Mouse (Mus musculus): ENCODE results near the gene Ly6g6c. TPM values are rescaled to one million over a fixed set of nuclear protein-coding genes. Genes with fewer than 3 reads are reported as not detected.

Ly6g6c gene
- polyA plus RNA-seq, 1 experiment: 1.6 TPM

DNA sequence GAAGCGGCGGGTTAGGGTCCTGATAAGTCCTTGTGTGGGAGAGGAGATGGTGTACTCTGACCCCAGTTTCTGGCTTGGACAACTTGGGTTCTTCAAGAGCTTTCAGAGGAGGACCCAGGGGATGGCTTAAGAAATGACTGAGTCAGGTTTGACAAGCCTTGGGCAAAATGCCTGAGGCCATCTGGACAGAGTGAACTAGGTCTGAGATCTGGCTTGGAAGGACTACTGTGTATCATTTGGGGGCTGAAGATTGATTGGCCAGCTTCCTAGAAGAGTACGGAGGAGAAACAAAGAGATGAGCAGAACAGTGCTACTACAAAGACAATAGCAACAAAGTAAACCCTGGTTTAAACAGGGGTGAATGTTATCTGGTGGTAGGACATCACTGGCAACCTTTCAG, 1.7 kb upstream of the Ly6g6c start:
- no peaks in the 10 kb centered on the region; the same call in 1 of the 2 replicates for H3K4me1 ChIP-seq (ENCODE audit: control insufficient read depth, insufficient read depth, low read length)
- H3K27ac ChIP-seq (ENCODE audit: control insufficient read depth, insufficient read depth, low read depth, low read length, poor library complexity): no peak overlapping the region
- WGBS: 77% methylated on average over 3 of the region's 3 CpGs
- no peak overlapping the region for H3K4me3 ChIP-seq (replicated peaks; ENCODE audit: control insufficient read depth, low read depth, low read length)
- TF ChIP-seq POLR2A (IDR thresholded peaks at IDR 0.05; ENCODE audit: borderline replicate concordance, control insufficient read depth, low read depth, low read length) (no peak), CTCF (IDR thresholded peaks at IDR 0.05; ENCODE audit: control insufficient read depth, insufficient read depth, low read length) (no peak)

DNA sequence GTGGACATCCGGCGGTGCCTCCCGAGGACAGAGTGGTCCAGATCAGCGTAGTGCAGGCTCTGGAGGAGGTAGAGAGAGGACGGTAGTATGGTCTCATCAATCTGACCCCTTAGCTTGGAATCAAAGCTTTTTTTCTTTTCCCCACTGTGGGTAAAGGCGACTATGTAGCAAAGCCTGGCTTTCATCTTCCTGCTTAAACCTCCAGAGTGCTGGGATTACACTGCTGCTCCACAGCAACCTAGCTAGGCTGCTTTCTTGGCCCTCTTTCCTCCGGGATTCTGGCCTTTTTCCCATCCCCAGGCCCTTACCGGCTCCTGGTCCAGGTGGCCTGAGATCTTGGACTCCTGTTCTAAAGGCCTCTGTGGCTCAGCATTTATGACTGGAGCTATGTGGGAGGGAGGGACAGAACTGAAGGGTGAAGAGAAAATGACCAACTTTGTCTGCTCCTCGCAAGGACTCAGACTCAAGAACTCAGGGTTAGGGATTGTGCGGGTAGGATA, 760 bp upstream of the Ly6g6c start:
- Histone ChIP-seq H3K27ac (ENCODE audit: control insufficient read depth, insufficient read depth, low read depth, low read length, poor library complexity) (no peak overlapping the region), H3K4me1 (ENCODE audit: control insufficient read depth, insufficient read depth, low read length) (no peaks in the 10 kb centered on the region; the same call in 1 of the 2 replicates), H3K4me3 (replicated peaks; ENCODE audit: control insufficient read depth, low read depth, low read length) (no peak overlapping the region)
- 52% methylated on average over 10 of the region's 10 CpGs for WGBS
- TF ChIP-seq CTCF (IDR thresholded peaks at IDR 0.05; ENCODE audit: control insufficient read depth, insufficient read depth, low read length) (no peak), POLR2A (IDR thresholded peaks at IDR 0.05; ENCODE audit: borderline replicate concordance, control insufficient read depth, low read depth, low read length) (no peak)

DNA sequence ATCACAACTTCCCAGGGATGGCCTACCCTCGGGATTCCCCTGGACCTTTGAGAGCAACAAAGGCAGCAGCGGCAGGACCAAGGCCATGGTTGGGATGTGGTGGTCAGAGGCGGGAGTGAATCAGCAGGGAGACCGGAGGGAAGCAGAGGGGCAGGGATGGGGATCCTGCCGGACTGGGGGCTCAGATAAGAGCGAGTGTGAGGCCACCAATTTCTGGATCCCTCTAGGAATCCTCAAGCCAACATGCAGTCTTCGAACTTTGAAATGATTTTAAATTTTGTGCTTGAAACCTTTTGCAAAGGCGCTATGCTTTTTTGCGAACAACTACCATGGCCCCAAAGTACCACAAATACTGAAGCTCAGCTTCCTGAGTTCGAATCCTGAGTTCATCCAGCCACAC, 896 bp downstream of the Ly6g6c start, which contains the start of gene Mpig6b:
Gene Mpig6b, minus strand, starts transcription at position 101 of the 400 bp plus-strand sequence.
- no peaks in the 10 kb centered on the region; the same call in 1 of the 2 replicates for H3K4me1 ChIP-seq (ENCODE audit: control insufficient read depth, insufficient read depth, low read length)
- 48% methylated on average over 10 of the region's 10 CpGs for WGBS
- H3K27ac ChIP-seq (ENCODE audit: control insufficient read depth, insufficient read depth, low read depth, low read length, poor library complexity): no peak within 1 kb of the TSS
- TF ChIP-seq CTCF (IDR thresholded peaks at IDR 0.05; ENCODE audit: control insufficient read depth, insufficient read depth, low read length) (no peak), POLR2A (IDR thresholded peaks at IDR 0.05; ENCODE audit: borderline replicate concordance, control insufficient read depth, low read depth, low read length) (no peak)
- H3K4me3 ChIP-seq (replicated peaks; ENCODE audit: control insufficient read depth, low read depth, low read length): peak within 1 kb of the TSS; percentile 35

DNA sequence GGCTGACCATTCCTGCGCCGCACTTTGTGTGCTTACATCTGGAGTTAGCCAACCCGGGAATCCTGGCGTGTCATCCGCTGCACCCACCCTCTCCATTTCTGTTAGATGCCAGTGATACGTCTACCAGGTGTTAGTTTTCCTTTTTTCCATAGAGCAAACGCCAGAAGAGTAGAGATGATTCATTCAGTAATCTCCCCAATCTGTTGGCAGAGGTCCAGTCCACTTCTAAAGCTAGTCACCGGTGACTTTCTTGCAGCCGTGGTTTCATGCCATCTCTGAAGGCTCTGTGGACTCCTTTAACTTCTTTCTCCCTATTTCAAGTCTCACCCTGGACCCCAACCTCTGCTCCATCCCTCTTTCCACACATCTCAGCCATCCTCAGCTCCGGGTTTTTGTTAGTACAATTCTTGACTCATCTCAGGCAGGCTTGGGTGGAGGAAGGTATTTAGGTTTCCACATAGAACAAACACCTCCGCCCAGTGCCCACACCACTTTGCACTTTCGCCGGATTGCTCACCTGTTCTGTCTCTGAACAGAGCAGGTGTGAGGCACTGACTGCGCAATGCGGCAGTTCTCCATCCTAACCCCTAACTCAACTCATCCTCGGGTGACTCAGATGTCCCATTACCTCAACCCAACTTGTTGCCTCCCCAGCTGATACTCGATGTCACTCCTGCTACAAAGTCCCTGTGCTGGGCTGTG, 3.2 kb downstream of the Ly6g6c start:
- 70% methylated on average over 17 of the region's 17 CpGs for WGBS

DNA sequence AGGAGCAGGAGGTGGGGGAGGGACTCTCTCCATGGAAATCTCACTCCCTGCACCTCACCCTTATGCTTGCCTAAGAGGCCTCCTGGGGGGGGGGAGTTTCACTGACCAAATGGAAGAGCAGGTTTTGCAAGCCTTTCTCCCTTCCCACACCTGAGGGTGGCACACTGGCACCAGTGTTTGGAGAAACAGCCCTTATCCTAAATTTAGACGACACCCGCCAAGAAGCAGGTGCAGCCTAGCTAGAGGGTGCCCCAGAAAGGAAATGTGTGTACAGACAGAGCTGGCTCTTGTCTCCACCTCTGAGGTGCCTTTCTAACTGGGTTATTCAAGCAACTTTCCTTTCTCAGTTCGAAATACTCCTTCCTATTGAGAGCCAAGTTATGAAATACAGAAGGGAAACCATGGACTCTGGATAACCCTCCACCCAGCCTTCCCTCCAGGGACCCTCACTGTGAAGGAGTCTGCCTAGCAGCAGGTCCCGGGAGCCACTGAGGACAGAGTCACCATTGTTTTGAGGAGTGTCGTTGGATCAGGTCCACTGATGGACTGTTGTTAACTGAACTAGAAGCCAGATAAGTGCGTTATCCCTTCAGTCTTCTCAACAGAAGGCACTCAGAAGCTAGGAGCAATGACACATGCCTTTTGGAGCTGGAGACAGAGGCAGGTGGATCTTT, 5.5 kb downstream of the Ly6g6c start:
- 35% methylated on average over 6 of the region's 6 CpGs for WGBS
- TF ChIP-seq CTCF (IDR thresholded peaks at IDR 0.05; ENCODE audit: control insufficient read depth, insufficient read depth, low read length) (no peak), POLR2A (IDR thresholded peaks at IDR 0.05; ENCODE audit: borderline replicate concordance, control insufficient read depth, low read depth, low read length) (no peak)
- H3K27ac ChIP-seq (ENCODE audit: control insufficient read depth, insufficient read depth, low read depth, low read length, poor library complexity): no peak overlapping the region
- H3K4me1 ChIP-seq (ENCODE audit: control insufficient read depth, insufficient read depth, low read length): no peaks in the 10 kb centered on the region
- no peak overlapping the region for H3K4me3 ChIP-seq (replicated peaks; ENCODE audit: control insufficient read depth, low read depth, low read length)

More for the DNA sequence above, 3.2 kb downstream of the Ly6g6c start:
- no peak overlapping the region for H3K27ac ChIP-seq (ENCODE audit: control insufficient read depth, insufficient read depth, low read depth, low read length, poor library complexity)
- TF ChIP-seq CTCF (IDR thresholded peaks at IDR 0.05; ENCODE audit: control insufficient read depth, insufficient read depth, low read length): no peak
- no peak for TF ChIP-seq POLR2A (IDR thresholded peaks at IDR 0.05; ENCODE audit: borderline replicate concordance, control insufficient read depth, low read depth, low read length)
- no peak overlapping the region for H3K4me3 ChIP-seq (replicated peaks; ENCODE audit: control insufficient read depth, low read depth, low read length)
- H3K4me1 ChIP-seq (ENCODE audit: control insufficient read depth, insufficient read depth, low read length): no peaks in the 10 kb centered on the region; the same call in 1 of the 2 replicates

DNA sequence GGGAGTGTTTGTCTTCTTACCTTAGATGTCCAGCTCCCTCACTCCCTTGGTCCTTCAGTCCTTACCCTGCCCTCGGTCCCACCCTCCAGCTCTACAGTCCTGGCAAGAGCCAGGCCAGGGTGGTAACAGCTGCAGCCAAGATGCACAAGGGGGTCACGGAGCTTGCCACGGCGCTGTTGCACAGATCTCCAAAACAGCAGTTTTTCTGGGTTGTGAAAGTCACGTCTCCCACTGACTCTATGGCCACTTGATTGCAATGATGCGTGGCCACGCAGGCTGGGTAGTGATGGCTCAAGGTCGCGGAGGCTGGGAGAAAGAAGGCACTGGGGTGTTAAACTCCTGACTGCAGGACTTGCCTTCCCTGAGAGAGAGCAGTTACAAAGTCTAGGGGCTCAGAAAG, 6.3 kb downstream of the Ly6g6c start:
- Histone ChIP-seq H3K4me3 (replicated peaks; ENCODE audit: control insufficient read depth, low read depth, low read length) (no peak overlapping the region), H3K4me1 (ENCODE audit: control insufficient read depth, insufficient read depth, low read length) (no peaks in the 10 kb centered on the region), H3K27ac (ENCODE audit: control insufficient read depth, insufficient read depth, low read depth, low read length, poor library complexity) (no peak overlapping the region)
- TF ChIP-seq POLR2A (IDR thresholded peaks at IDR 0.05; ENCODE audit: borderline replicate concordance, control insufficient read depth, low read depth, low read length): no peak
- TF ChIP-seq CTCF (IDR thresholded peaks at IDR 0.05; ENCODE audit: control insufficient read depth, insufficient read depth, low read length): no peak
- 79% methylated on average over 9 of the region's 9 CpGs for WGBS

DNA sequence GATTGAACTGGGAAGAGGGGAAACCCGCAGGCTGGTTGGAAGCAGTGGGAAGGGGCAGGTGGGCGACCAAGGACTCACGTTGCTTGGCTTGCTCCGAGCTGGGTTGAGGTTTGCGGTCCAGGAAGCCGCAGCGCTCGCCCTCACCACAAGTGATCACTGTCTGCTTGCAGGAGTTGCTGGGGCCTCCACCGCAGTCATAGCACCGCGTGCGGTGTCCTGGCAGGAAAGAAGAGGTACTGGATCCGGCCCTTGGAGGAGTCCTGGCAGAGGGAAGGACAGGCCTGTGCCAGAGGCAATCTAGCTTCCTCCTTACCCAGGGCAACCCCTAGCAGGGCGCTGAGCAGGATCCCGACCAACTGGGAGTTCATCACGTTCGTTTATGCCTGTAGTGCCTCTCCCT, 8.9 kb downstream of the Ly6g6c start:
- TF ChIP-seq CTCF (IDR thresholded peaks at IDR 0.05; ENCODE audit: control insufficient read depth, insufficient read depth, low read length) (no peak), POLR2A (IDR thresholded peaks at IDR 0.05; ENCODE audit: borderline replicate concordance, control insufficient read depth, low read depth, low read length) (no peak)
- no peak overlapping the region for H3K27ac ChIP-seq (ENCODE audit: control insufficient read depth, insufficient read depth, low read depth, low read length, poor library complexity)
- H3K4me1 ChIP-seq (ENCODE audit: control insufficient read depth, insufficient read depth, low read length): peaks cover 5% of the 10 kb centered on the region; the same call in 1 of the 2 replicates
- no peak overlapping the region for H3K4me3 ChIP-seq (replicated peaks; ENCODE audit: control insufficient read depth, low read depth, low read length)
- WGBS: 4% methylated on average over 17 of the region's 17 CpGs

DNA sequence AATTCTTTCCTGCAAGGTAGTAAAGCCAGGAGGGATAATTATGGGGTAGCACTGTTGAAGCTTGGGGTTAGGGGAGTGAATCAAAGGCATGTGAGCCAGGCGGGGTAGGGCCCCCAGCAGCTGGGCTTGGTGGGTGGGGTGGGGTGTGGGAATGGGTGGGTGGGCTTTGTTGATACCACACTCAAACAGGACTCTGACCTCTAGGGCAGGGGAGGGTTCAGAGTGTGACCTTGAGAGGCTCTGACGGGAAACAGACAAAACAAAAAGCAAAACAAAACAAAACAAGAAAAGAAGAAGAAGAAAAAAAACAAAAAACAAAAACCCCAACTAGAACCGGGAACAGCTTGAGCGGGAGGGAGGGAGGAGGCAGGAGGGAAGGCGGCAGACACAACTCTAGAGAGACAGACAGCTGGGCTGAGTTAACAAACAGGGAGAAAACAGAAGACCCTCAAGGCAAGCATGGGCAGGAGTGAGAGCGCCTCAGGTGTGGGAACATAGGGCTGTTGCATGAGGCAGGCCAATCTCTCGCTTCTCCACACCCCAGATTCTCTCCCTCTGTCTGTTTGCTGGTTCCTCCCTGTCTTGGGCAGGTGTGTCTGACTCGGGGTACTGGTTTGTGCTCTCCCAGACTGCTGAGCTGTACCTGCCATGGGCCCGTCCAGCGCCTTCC, 11.5 kb downstream of the Ly6g6c start, which contains the start of gene Ly6g6e:
Gene Ly6g6e, plus strand, starts transcription at position 396 of the 670 bp plus-strand sequence.
- H3K4me3 ChIP-seq (replicated peaks; ENCODE audit: control insufficient read depth, low read depth, low read length): peak within 1 kb of the TSS; percentile 4
- TF ChIP-seq CTCF (IDR thresholded peaks at IDR 0.05; ENCODE audit: control insufficient read depth, insufficient read depth, low read length) (no peak), POLR2A (IDR thresholded peaks at IDR 0.05; ENCODE audit: borderline replicate concordance, control insufficient read depth, low read depth, low read length) (no peak)
- WGBS: 63% methylated on average over 10 of the region's 10 CpGs

More for the DNA sequence above, 11.5 kb downstream of the Ly6g6c start, which contains the start of gene Ly6g6e:
- H3K27ac ChIP-seq (ENCODE audit: control insufficient read depth, insufficient read depth, low read depth, low read length, poor library complexity): no peak within 1 kb of the TSS
- H3K4me1 ChIP-seq (ENCODE audit: control insufficient read depth, insufficient read depth, low read length): peaks cover 5% of the 10 kb centered on the region; the same call in 1 of the 2 replicates
